Mouse (Mus musculus): ENCODE results near the gene Coro1b. TPM values are rescaled to one million over a fixed set of nuclear protein-coding genes. Genes with fewer than 3 reads are reported as not detected.
A peak's percentile ranks its signal among the peaks of the same experiment; 100 is the strongest.
"Not testable (repeated sequence)": the region's sequence is repeated elsewhere in the genome, so short reads cannot be mapped to it uniquely, and the experiment has no call there.

Coro1b gene
- polyA plus RNA-seq, 1 experiment from 2014 or later, result 114 TPM

DNA sequence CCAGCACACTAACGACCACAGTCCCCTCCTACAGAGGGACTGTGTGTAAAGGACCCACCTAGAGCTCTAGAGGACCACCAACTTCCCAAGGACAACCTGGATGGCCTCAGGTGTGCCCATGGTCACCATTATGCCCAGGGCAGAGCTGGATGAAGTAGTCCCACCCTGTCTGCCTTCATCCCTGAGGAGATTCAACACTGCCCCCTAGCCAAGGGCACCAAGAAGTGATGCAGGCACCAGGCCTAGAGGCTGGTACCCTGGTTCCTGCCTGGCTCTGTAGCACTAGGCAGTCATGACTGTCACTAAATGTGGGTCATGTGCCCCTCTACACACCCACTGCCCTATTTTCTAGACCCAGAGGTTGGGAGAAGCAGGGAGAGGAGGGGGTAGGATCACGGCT, 16.7 kb upstream of the Coro1b start:
- peaks cover 33% of the 10 kb centered on the region for H3K36me3 ChIP-seq
- WGBS, result 88% methylated on average over 2 of the region's 2 CpGs

DNA sequence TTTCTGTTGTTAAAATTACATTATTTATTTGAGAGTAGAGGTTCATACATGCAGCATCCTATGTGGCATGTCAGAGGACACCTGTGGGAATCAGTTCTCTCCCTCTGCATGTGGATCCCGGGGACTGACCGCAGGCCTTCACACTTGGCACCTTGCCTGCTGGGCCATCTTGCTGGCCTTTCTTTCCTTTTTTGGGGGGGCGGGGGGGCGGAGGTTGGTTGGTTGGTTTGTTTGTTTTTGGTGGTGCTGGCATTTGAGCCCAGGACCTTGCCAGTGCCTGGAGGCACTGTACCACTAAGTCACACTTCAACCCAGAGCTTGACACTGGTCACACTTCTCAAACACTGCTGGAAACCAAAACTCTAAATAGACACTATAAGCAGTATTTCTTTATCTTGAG, 14.1 kb upstream of the Coro1b start:
- Histone ChIP-seq H3K27me3 (0 out of 2 replicates have a peak, but pooled peaks cover 5% of the 10 kb centered on the region), H3K9me3 (replicated peaks) (no peaks in the 10 kb centered on the region), H3K4me2 (no peak overlapping the region), H3K4me3 (no peak overlapping the region), H3K4me1 (replicated peaks) (peaks cover 6% of the 10 kb centered on the region), H3K9ac (no peak overlapping the region), H3K27ac (no peak overlapping the region), H3K36me3 (peaks cover 17% of the 10 kb centered on the region; the same call in 1 of the 2 replicates)
- no peak for ATAC-seq (replicated peaks; ENCODE audit: insufficient number of reproducible peaks, insufficient read depth, low FRiP score, low read depth)
- 88% methylated on average over 4 of the region's 4 CpGs for WGBS

More for the DNA sequence above, 16.7 kb upstream of the Coro1b start:
- Histone ChIP-seq H3K9me3 (replicated peaks) (no peaks in the 10 kb centered on the region), H3K9ac (no peak overlapping the region), H3K4me1 (replicated peaks) (peaks cover 16% of the 10 kb centered on the region), H3K27ac (no peak overlapping the region), H3K27me3 (0 out of 2 replicates have a peak, but pooled peaks cover under 1% of the 10 kb centered on the region), H3K4me3 (no peak overlapping the region), H3K4me2 (no peak overlapping the region)
- no peak; the same call in 1 of the 2 replicates for ATAC-seq (replicated peaks; ENCODE audit: insufficient number of reproducible peaks, insufficient read depth, low FRiP score, low read depth)

DNA sequence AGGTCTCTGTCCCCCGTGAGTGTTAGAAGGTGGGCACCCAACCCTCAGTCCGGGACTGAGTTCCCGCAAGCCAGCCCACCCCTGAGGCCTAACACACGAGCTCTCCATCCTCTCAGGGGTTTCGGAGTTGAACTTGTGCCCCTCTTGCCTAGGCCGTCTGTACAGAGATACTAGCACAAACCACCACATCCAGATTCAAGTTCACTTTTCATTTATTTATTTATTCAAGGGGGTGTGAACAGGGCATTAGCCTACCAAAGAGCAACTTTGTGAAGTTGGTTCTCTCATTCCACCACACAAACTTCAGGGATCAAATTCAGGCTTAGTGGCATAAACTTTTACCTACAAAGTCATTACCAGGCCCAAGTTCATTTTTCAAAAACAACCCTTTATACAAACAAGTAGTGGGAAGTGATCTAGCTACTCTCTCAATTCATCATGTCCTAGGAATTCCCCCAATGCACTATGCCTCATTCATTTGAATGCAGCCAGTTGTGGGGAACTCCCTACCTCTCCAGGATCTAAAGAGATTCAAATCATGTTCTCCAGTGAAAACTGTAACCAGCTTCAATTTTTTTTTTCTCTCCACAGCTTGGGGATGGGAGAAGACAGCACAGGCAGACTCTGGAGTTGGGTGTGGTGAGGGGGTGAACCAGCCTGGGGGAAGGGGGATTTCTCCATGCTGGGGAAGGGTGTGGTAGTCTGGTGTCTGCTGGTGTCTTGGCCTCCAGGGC, 13.0 kb upstream of the Coro1b start:
- not testable (repeated sequence) for H3K4me3 ChIP-seq; H3K9me3 ChIP-seq (replicated peaks); H3K4me1 ChIP-seq (replicated peaks); H3K4me2 ChIP-seq; H3K27ac ChIP-seq; H3K9ac ChIP-seq; H3K27me3 ChIP-seq
- ATAC-seq (replicated peaks; ENCODE audit: insufficient number of reproducible peaks, insufficient read depth, low FRiP score, low read depth), result 0 out of 2 replicates have a peak, but pooled peaks have one; percentile 19
- peaks cover 10% of the 10 kb centered on the region; the same call in 1 of the 2 replicates for H3K36me3 ChIP-seq
- WGBS, result 80% methylated on average over 6 of the region's 6 CpGs

DNA sequence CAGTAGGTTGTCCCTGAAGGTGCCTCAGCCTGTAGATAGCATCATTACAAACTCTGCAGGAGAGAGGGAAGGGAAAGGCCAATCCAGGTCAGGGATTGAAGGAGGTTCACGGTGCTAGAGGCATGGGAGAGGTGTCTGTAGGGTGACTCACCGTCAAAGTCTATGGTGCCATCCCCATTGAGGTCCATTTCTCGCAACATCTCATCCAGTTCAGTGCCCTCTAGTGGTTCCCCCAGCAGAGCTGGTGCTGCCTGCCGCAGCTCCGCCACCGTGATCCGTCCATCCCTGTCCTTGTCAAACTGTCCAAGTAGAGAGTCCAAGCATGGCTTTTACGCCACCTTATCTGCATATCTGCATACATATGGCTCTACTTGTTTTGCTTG, 12.5 kb upstream of the Coro1b start:
- H3K27ac ChIP-seq; H3K9ac ChIP-seq; H3K27me3 ChIP-seq; H3K4me2 ChIP-seq; H3K4me3 ChIP-seq; H3K9me3 ChIP-seq (replicated peaks); H3K4me1 ChIP-seq (replicated peaks): not testable (repeated sequence)
- peak; percentile 11; the same call in 1 of the 2 replicates for ATAC-seq (replicated peaks; ENCODE audit: insufficient number of reproducible peaks, insufficient read depth, low FRiP score, low read depth)
- H3K36me3 ChIP-seq, result peaks cover 10% of the 10 kb centered on the region; the same call in 1 of the 2 replicates
- WGBS, result 25% methylated on average over 8 of the region's 8 CpGs

DNA sequence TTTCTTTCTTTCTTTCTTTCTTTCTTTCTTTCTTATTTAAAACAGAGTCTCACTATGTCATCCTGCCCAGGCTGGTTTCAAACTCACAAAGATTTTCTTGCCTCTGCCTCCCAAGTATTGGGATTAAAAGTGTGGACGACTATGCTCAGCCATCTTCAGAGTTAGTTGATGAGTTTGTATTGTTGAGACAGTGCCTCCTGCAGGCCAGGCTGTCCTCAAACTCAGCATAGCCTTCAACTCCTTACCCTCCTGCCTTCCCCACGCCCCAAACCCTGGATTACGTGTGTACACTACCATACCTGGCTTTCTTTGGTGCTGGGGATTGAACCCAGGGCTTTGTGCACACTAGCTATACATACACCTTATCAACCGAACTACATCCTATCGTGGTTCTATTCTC, 12.0 kb upstream of the Coro1b start:
- H3K9ac ChIP-seq, result no peak overlapping the region
- no peak overlapping the region for H3K4me2 ChIP-seq
- 73% methylated on average over 5 of the region's 5 CpGs for WGBS
- H3K4me3 ChIP-seq, result no peak overlapping the region
- H3K27ac ChIP-seq, result no peak overlapping the region
- H3K9me3 ChIP-seq (replicated peaks), result no peaks in the 10 kb centered on the region
- H3K27me3 ChIP-seq, result 0 out of 2 replicates have a peak, but pooled peaks cover 5% of the 10 kb centered on the region
- no peak for ATAC-seq (replicated peaks; ENCODE audit: insufficient number of reproducible peaks, insufficient read depth, low FRiP score, low read depth)
- peaks cover 5% of the 10 kb centered on the region; the same call in 1 of the 2 replicates for H3K36me3 ChIP-seq
- H3K4me1 ChIP-seq (replicated peaks), result no peaks in the 10 kb centered on the region

DNA sequence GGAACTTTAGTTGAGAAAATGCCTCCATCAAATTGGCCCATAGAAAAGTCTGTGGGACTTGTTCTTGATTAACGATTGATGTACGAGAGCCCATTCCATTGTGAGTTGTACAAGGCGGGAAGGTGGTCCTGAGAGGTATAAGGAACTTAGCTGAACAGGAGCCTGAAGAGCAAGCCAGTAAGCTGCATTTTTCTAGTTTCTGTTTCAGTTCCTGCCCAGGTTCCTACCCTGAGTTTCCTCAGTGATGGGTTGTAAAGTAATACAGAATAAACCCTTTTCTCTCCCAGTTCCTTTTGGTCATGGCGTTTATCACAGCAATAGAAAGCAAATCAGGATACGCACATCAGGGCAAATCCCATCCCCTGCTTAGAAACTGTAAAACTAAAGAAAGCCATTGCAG, 10.5 kb upstream of the Coro1b start:
- Histone ChIP-seq H3K4me1 (replicated peaks) (no peaks in the 10 kb centered on the region), H3K9ac (no peak overlapping the region), H3K9me3 (replicated peaks) (no peaks in the 10 kb centered on the region), H3K4me2 (no peak overlapping the region), H3K27ac (no peak overlapping the region), H3K36me3 (no peaks in the 10 kb centered on the region), H3K27me3 (0 out of 2 replicates have a peak, but pooled peaks cover 5% of the 10 kb centered on the region), H3K4me3 (no peak overlapping the region)
- WGBS, result 74% methylated on average over 5 of the region's 5 CpGs
- no peak for ATAC-seq (replicated peaks; ENCODE audit: insufficient number of reproducible peaks, insufficient read depth, low FRiP score, low read depth)

DNA sequence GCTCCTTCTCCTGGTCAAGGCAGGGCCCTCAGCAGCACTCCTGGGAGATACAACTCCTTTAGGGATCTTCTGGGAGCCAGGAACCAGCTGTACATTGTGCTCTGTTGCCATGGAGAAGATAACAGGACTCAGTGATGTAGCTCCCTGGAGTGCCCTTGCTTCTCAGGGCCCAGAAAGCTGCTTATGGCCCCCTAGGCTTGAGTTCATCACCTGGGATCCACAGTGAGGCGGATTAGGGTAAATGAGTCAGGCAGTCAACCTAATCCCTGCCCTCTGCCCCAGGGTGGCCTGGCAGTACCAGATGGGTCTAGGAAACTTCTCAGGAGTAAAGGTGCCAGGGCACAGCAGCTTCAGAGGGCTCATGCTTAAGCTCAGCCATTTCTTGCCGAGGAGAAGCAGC, 9.0 kb upstream of the Coro1b start, which contains the start of gene Gpr152:
Gpr152 (plus strand) TSS at position 342 of the 400 bp plus-strand sequence.
- H3K9me3 ChIP-seq (replicated peaks), result no peaks in the 10 kb centered on the region
- no peaks in the 10 kb centered on the region for H3K36me3 ChIP-seq
- no peak within 1 kb of the TSS for H3K27ac ChIP-seq
- H3K4me3 ChIP-seq, result no peak within 1 kb of the TSS
- no peak within 1 kb of the TSS for H3K9ac ChIP-seq
- H3K4me1 ChIP-seq (replicated peaks), result no peaks in the 10 kb centered on the region
- ATAC-seq (replicated peaks; ENCODE audit: insufficient number of reproducible peaks, insufficient read depth, low FRiP score, low read depth), result no peak
- 73% methylated on average over 2 of the region's 2 CpGs for WGBS
- 0 out of 2 replicates have a peak, but pooled peaks cover 5% of the 10 kb centered on the region for H3K27me3 ChIP-seq
- no peak within 1 kb of the TSS for H3K4me2 ChIP-seq

DNA sequence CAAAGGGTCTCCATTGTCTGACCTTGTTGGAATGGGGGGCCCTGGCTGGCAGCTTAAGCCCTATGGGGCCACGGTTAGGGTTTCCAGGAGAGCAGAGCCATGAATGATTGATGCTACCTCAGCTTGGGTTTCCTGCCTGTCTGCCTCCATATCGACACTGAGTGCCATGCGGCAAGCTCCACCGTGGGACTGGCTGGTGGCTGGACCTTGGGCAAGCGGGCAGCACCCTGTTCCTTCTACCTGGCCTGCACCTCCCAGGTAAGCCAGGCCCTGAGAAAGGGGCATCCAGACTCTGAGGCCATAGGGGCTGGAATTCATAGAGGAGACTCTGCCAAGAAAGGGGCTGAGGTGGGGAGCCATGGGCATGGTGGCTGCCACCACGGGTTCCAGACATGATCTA, 8.3 kb upstream of the Coro1b start:
- H3K4me1 ChIP-seq (replicated peaks), result no peaks in the 10 kb centered on the region
- no peak for ATAC-seq (replicated peaks; ENCODE audit: insufficient number of reproducible peaks, insufficient read depth, low FRiP score, low read depth)
- no peak overlapping the region for H3K4me2 ChIP-seq
- H3K9ac ChIP-seq, result no peak overlapping the region
- no peaks in the 10 kb centered on the region for H3K9me3 ChIP-seq (replicated peaks)
- H3K27me3 ChIP-seq, result 0 out of 2 replicates have a peak, but pooled peaks cover 5% of the 10 kb centered on the region
- WGBS, result 76% methylated on average over 6 of the region's 6 CpGs
- no peak overlapping the region for H3K27ac ChIP-seq
- no peaks in the 10 kb centered on the region for H3K36me3 ChIP-seq
- no peak overlapping the region for H3K4me3 ChIP-seq

DNA sequence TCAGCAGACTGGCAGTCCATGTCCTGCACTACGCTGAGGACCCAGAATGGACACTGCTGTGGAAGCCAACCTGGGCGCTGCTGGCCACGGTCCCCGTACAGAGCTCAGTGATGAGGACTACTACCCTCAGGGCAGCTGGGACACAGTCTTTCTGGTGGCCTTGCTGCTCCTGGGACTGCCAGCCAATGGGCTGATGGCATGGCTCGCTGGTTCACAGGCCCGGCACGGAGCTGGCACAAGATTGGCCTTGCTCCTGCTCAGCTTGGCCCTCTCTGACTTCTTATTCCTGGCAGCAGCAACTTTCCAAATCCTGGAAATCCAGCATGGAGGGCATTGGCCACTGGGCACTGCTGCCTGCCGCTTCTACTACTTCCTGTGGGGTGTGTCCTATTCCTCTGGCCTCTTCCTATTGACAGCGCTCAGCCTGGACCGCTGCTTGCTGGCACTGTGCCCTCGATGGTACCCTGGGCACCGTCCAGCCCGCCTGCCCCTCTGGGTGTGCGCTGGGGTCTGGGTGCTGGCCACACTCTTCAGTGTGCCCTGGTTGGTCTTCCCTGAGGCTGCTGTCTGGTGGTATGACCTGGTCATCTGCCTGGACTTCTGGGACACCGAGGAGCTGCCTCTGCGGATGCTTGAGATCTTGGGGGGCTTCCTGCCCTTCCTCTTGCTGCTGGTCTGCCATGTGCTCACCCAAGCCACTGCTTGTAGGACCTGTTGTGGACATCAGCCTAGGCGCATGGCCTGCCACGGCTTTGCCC, 5.8 kb upstream of the Coro1b start:
- Histone ChIP-seq H3K4me2 (no peak overlapping the region), H3K9me3 (replicated peaks) (no peaks in the 10 kb centered on the region), H3K4me3 (no peak overlapping the region), H3K4me1 (replicated peaks) (0 out of 2 replicates have a peak, but pooled peaks cover 2% of the 10 kb centered on the region), H3K36me3 (no peaks in the 10 kb centered on the region), H3K27me3 (no peaks in the 10 kb centered on the region), H3K9ac (no peak overlapping the region), H3K27ac (no peak overlapping the region)
- ATAC-seq (replicated peaks; ENCODE audit: insufficient number of reproducible peaks, insufficient read depth, low FRiP score, low read depth), result no peak
- WGBS, result 80% methylated on average over 18 of the region's 18 CpGs

DNA sequence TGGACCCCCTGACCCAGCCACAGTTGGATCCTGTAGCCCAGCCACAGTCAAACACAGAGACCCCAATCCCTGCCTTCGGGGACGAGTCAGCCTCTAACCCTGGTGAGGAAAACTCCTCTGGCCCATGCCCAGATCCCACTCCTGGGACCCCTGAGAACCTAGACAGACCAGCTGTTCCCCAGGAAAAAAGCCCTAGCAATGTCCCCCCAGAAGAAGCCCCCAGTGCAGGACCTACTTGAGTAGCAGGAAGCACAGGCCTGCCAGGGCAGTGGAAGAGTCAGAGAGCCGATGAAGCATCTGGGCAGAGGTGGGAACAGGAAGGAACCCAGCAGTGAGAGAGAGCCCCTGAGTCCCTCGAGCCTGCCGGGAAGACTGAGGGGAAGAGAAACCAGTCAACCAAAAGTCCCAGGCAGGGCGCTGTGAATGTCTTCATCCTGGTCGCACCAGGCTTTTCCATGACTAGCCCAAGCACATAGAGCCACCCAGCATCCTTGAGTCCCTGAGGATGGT, 4.6 kb upstream of the Coro1b start, which contains the start of gene Cabp4:
Cabp4 (minus strand) TSS at position 275 of the 510 bp plus-strand sequence.
- peaks cover 8% of the 10 kb centered on the region for H3K4me1 ChIP-seq (replicated peaks)
- H3K9ac ChIP-seq, result no peak within 1 kb of the TSS
- no peak within 1 kb of the TSS for H3K4me2 ChIP-seq
- H3K27me3 ChIP-seq, result no peaks in the 10 kb centered on the region
- ATAC-seq (replicated peaks; ENCODE audit: insufficient number of reproducible peaks, insufficient read depth, low FRiP score, low read depth), result no peak
- no peaks in the 10 kb centered on the region for H3K9me3 ChIP-seq (replicated peaks)
- WGBS, result 64% methylated on average over 7 of the region's 7 CpGs
- no peak within 1 kb of the TSS for H3K27ac ChIP-seq
- no peaks in the 10 kb centered on the region for H3K36me3 ChIP-seq
- H3K4me3 ChIP-seq, result no peak within 1 kb of the TSS
